Mouse (Mus musculus): Measurements from ENCODE around the gene Fam53b. TPM values are rescaled to one million over a fixed set of nuclear protein-coding genes. Genes with fewer than 3 reads are reported as not detected.

Gene Fam53b
- polyA plus RNA-seq, 1 experiment: 10.4 TPM

DNA sequence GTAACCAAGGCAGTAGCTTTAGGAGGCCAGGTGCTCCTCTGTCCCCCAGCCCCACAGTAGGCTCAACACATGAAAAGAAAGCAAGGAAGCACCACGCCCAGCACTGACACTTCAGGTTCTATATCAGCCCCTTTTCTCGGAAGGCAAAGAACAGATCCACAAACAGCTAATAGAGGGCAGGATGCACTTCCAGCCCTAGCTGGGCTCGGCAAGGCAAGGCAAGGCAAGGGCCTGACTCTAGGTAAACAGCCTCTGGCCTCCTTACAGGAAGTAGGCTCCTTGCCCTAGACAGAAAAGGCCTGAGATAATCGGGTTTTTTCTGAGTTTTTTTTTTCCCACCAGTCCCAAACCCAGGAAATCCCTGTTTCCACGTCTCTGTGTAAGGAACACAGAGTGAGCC, 124.0 kb downstream of the Fam53b start:
- Histone ChIP-seq H3K27me3 (ENCODE audit: control insufficient read depth, insufficient read depth, low read length, poor library complexity, severe bottlenecking) (no peaks in the 10 kb centered on the region), H3K27ac (ENCODE audit: insufficient read depth, low read length) (no peak overlapping the region), H3K4me3 (ENCODE audit: low read depth, low read length) (no peak overlapping the region), H3K9ac (ENCODE audit: low read depth, poor library complexity, severe bottlenecking) (no peak overlapping the region), H3K9me3 (replicated peaks; ENCODE audit: control insufficient read depth, insufficient read depth, low read length, poor library complexity, severe bottlenecking) (no peaks in the 10 kb centered on the region), H3K4me1 (ENCODE audit: control insufficient read depth, insufficient read depth, low read length) (no peaks in the 10 kb centered on the region), H3K36me3 (ENCODE audit: control insufficient read depth, insufficient read depth, low read length, poor library complexity, severe bottlenecking) (no peaks in the 10 kb centered on the region)
- TF ChIP-seq POLR2A (IDR thresholded peaks at IDR 0.05; ENCODE audit: insufficient read depth, low read length) (no peak), CTCF (IDR thresholded peaks at IDR 0.05; ENCODE audit: low read depth, low read length) (no peak), EP300 (IDR thresholded peaks at IDR 0.05; ENCODE audit: insufficient read depth, low read depth, low read length) (no peak)

DNA sequence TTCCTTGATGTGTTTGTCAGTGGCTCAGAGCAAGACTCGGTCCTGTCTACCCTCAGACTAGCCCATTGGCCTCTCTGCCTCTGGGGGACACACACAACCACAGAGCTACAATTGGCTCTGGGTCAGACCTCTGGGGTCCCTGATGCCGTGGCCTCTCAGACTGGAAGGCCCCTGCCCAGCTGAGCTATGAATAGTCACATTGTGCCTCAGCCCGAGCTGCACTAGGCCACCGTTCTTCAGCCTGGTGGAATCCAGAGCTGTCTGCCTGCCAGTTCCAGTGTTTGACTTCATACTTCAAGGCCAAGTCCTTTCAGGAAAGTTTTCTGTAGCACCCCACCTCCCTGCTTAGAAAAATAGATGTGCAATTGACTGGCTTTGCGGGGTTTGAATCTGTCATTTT, 125.0 kb downstream of the Fam53b start:
- Histone ChIP-seq H3K4me1 (ENCODE audit: control insufficient read depth, insufficient read depth, low read length) (no peaks in the 10 kb centered on the region), H3K36me3 (ENCODE audit: control insufficient read depth, insufficient read depth, low read length, poor library complexity, severe bottlenecking) (no peaks in the 10 kb centered on the region), H3K4me3 (ENCODE audit: low read depth, low read length) (no peak overlapping the region), H3K9me3 (replicated peaks; ENCODE audit: control insufficient read depth, insufficient read depth, low read length, poor library complexity, severe bottlenecking) (no peaks in the 10 kb centered on the region), H3K27ac (ENCODE audit: insufficient read depth, low read length) (no peak overlapping the region), H3K9ac (ENCODE audit: low read depth, poor library complexity, severe bottlenecking) (no peak overlapping the region), H3K27me3 (ENCODE audit: control insufficient read depth, insufficient read depth, low read length, poor library complexity, severe bottlenecking) (no peaks in the 10 kb centered on the region)
- TF ChIP-seq EP300 (IDR thresholded peaks at IDR 0.05; ENCODE audit: insufficient read depth, low read depth, low read length) (no peak), POLR2A (IDR thresholded peaks at IDR 0.05; ENCODE audit: insufficient read depth, low read length) (no peak), CTCF (IDR thresholded peaks at IDR 0.05; ENCODE audit: low read depth, low read length) (no peak)

DNA sequence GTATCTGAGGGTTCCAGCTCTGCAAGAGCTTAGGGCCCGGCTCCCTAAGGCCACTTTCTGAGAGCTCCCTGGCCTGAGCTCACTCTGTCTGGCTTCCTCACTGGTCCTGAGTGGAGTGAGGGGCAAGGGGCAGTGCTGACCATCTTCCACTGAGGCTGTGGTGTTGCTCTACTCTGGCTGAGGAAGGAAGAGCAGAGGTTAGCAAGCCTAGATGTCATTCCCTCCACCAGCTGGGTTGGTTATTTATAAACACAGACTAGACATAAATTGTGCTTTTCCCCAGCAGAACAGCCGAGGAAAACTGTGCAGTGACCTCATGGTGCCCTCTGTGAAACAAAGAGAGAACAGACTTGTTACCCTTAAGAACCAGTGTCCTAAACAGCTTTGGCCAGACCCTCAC, 125.8 kb downstream of the Fam53b start:
- Histone ChIP-seq H3K36me3 (ENCODE audit: control insufficient read depth, insufficient read depth, low read length, poor library complexity, severe bottlenecking) (no peaks in the 10 kb centered on the region), H3K4me1 (ENCODE audit: control insufficient read depth, insufficient read depth, low read length) (no peaks in the 10 kb centered on the region), H3K9me3 (replicated peaks; ENCODE audit: control insufficient read depth, insufficient read depth, low read length, poor library complexity, severe bottlenecking) (no peaks in the 10 kb centered on the region), H3K4me3 (ENCODE audit: low read depth, low read length) (no peak overlapping the region), H3K27me3 (ENCODE audit: control insufficient read depth, insufficient read depth, low read length, poor library complexity, severe bottlenecking) (no peaks in the 10 kb centered on the region), H3K9ac (ENCODE audit: low read depth, poor library complexity, severe bottlenecking) (no peak overlapping the region), H3K27ac (ENCODE audit: insufficient read depth, low read length) (no peak overlapping the region)
- TF ChIP-seq POLR2A (IDR thresholded peaks at IDR 0.05; ENCODE audit: insufficient read depth, low read length) (no peak), EP300 (IDR thresholded peaks at IDR 0.05; ENCODE audit: insufficient read depth, low read depth, low read length) (no peak)

DNA sequence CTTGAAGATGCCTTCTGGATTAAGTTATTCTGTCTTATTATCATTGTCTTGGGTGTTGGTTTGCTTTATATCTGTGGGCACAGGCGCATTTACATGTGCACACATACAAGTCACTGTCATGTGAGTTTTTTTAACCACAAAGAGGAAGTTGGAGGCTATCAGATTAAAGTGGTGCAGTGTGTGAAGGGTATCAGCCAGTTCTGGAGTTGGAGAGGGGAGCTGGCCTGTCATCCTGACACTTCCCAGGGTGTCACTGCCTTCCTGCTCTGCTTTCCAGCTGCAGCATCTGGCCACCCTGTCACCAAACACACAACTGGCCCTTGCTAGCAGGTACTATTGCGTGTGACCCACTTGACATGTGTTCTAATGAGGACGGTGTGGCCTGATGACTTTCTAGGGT, 127.2 kb downstream of the Fam53b start:
- Histone ChIP-seq H3K9me3 (replicated peaks; ENCODE audit: control insufficient read depth, insufficient read depth, low read length, poor library complexity, severe bottlenecking) (no peaks in the 10 kb centered on the region), H3K36me3 (ENCODE audit: control insufficient read depth, insufficient read depth, low read length, poor library complexity, severe bottlenecking) (no peaks in the 10 kb centered on the region), H3K27ac (ENCODE audit: insufficient read depth, low read length) (no peak overlapping the region), H3K4me3 (ENCODE audit: low read depth, low read length) (no peak overlapping the region), H3K4me1 (ENCODE audit: control insufficient read depth, insufficient read depth, low read length) (no peaks in the 10 kb centered on the region), H3K27me3 (ENCODE audit: control insufficient read depth, insufficient read depth, low read length, poor library complexity, severe bottlenecking) (no peaks in the 10 kb centered on the region), H3K9ac (ENCODE audit: low read depth, poor library complexity, severe bottlenecking) (no peak overlapping the region)
- no peak for TF ChIP-seq CTCF (IDR thresholded peaks at IDR 0.05; ENCODE audit: low read depth, low read length)
- no peak for TF ChIP-seq EP300 (IDR thresholded peaks at IDR 0.05; ENCODE audit: insufficient read depth, low read depth, low read length)
- TF ChIP-seq POLR2A (IDR thresholded peaks at IDR 0.05; ENCODE audit: insufficient read depth, low read length): no peak

DNA sequence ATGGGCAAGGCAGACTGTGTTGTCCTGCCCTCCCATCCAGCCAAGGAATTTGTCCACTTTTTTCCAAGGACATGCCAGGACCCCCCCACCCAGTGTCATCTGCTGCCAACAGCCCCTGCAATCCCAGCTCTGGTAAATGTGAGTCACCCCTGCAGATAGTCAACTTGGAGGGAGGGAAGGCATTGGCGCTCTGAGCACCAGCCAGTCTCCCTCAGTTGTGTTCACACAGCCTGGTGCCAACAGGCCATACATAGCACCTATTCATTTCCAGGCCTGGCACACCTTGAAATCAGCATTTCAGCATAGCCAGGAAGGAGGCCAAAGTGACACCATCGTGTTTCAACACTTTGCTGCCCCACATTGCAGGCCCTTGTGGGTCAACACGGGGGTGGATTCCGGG, 129.8 kb downstream of the Fam53b start:
- Histone ChIP-seq H3K4me3 (ENCODE audit: low read depth, low read length) (no peak overlapping the region), H3K4me1 (ENCODE audit: control insufficient read depth, insufficient read depth, low read length) (no peaks in the 10 kb centered on the region), H3K27ac (ENCODE audit: insufficient read depth, low read length) (no peak overlapping the region), H3K9me3 (replicated peaks; ENCODE audit: control insufficient read depth, insufficient read depth, low read length, poor library complexity, severe bottlenecking) (no peaks in the 10 kb centered on the region), H3K9ac (ENCODE audit: low read depth, poor library complexity, severe bottlenecking) (no peak overlapping the region), H3K27me3 (ENCODE audit: control insufficient read depth, insufficient read depth, low read length, poor library complexity, severe bottlenecking) (no peaks in the 10 kb centered on the region), H3K36me3 (ENCODE audit: control insufficient read depth, insufficient read depth, low read length, poor library complexity, severe bottlenecking) (no peaks in the 10 kb centered on the region)
- no peak for TF ChIP-seq EP300 (IDR thresholded peaks at IDR 0.05; ENCODE audit: insufficient read depth, low read depth, low read length)
- no peak for TF ChIP-seq POLR2A (IDR thresholded peaks at IDR 0.05; ENCODE audit: insufficient read depth, low read length)
- no peak for TF ChIP-seq CTCF (IDR thresholded peaks at IDR 0.05; ENCODE audit: low read depth, low read length)

DNA sequence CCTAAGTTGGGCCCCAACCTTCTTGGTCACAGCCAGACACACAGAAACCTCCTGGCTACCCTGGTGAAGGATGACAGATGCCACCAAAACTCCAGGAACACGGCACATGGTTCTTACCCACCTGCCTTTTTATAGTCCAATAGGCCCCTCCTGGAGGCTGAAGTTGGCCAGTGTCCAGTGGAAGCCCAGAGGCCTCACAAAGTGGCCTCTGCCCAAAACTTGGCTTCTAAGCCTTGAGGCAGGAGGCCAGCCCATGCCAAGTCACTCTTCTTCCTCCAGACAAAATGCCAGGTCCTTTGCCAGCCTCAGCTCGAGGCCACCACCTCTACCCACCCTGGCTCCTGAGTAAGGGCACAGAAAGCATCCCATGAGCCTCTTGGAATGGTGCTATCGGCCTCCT, 130.8 kb downstream of the Fam53b start:
- Histone ChIP-seq H3K4me3 (ENCODE audit: low read depth, low read length) (no peak overlapping the region), H3K9me3 (replicated peaks; ENCODE audit: control insufficient read depth, insufficient read depth, low read length, poor library complexity, severe bottlenecking) (no peaks in the 10 kb centered on the region), H3K27ac (ENCODE audit: insufficient read depth, low read length) (no peak overlapping the region), H3K4me1 (ENCODE audit: control insufficient read depth, insufficient read depth, low read length) (no peaks in the 10 kb centered on the region), H3K27me3 (ENCODE audit: control insufficient read depth, insufficient read depth, low read length, poor library complexity, severe bottlenecking) (no peaks in the 10 kb centered on the region), H3K9ac (ENCODE audit: low read depth, poor library complexity, severe bottlenecking) (no peak overlapping the region), H3K36me3 (ENCODE audit: control insufficient read depth, insufficient read depth, low read length, poor library complexity, severe bottlenecking) (no peaks in the 10 kb centered on the region)
- no peak for TF ChIP-seq POLR2A (IDR thresholded peaks at IDR 0.05; ENCODE audit: insufficient read depth, low read length)
- no peak for TF ChIP-seq EP300 (IDR thresholded peaks at IDR 0.05; ENCODE audit: insufficient read depth, low read depth, low read length)
- TF ChIP-seq CTCF (IDR thresholded peaks at IDR 0.05; ENCODE audit: low read depth, low read length): no peak

Data from ES-Bruce4 (cell line).